Mouse (Mus musculus) hindbrain, embryonic 14.5 days (tissue): ENCODE measurements around the gene Zg16. TPM values are rescaled to one million over a fixed set of nuclear protein-coding genes. Genes with fewer than 3 reads are reported as not detected.

Experiments
- ATAC-seq: fragments of 200-750 bp; cut with Nextera tagmentation; 2 replicates; pipeline ENCODE4 v1.8.0; 2017; ENCODE audit warnings: moderate number of reproducible peaks, mild to moderate bottlenecking, moderate TSS enrichment, moderate library complexity; ENCODE audit not compliant: low FRiP score
- DNase-seq: peaks from one replicate; pipeline ENCODE4 v3.0.0-alpha.2; 2015; ENCODE audit warnings: low spot score
- H3K27ac ChIP-seq: fragments of 300-500 bp; sonication (generic); 2 replicates; pipeline ENCODE4 v1.5.1; 2014; ENCODE audit warnings: mild to moderate bottlenecking, moderate library complexity
- H3K27me3 ChIP-seq: fragments of 300-500 bp; sonication (generic); 2 replicates; pipeline ENCODE4 v1.6.1; 2014; ENCODE audit warnings: mild to moderate bottlenecking, low read length, mixed read lengths; ENCODE audit not compliant: control insufficient read depth, insufficient read depth
- H3K36me3 ChIP-seq: fragments of 300-500 bp; sonication (generic); replicated peaks from 2 replicates; pipeline ENCODE4 v1.6.1; 2014; ENCODE audit not compliant: control insufficient read depth, insufficient read depth
- H3K4me1 ChIP-seq: fragments of 300-500 bp; sonication (generic); replicated peaks from 2 replicates; pipeline ENCODE4 v1.6.1; 2014; ENCODE audit warnings: antibody characterized with exemption, low read length, mixed read lengths; ENCODE audit not compliant: control insufficient read depth, insufficient read depth
- H3K4me2 ChIP-seq: fragments of 300-500 bp; sonication (generic); replicated peaks from 2 replicates; pipeline ENCODE4 v1.6.1; 2014; ENCODE audit warnings: mild to moderate bottlenecking, moderate library complexity
- H3K4me3 ChIP-seq: fragments of 300-500 bp; sonication (generic); replicated peaks from 2 replicates; pipeline ENCODE4 v1.5.1; 2014; ENCODE audit warnings: mild to moderate bottlenecking, low read length
- H3K9ac ChIP-seq: fragments of 300-500 bp; sonication (generic); 2 replicates; pipeline ENCODE4 v1.6.1; 2014
- H3K9me3 ChIP-seq: fragments of 300-500 bp; sonication (generic); 2 replicates; pipeline ENCODE4 v1.6.1; 2016; ENCODE audit warnings: low read length; ENCODE audit not compliant: control insufficient read depth
- WGBS: fragments of 180-500 bp; shearing (Covaris S2); extraction: QIAGEN DNeasy Blood & Tissue Kit; methylation state at CpG from one replicate; pipeline ENCODE4 v1.1.7; 2014; 5-methylcytosine and 5-hydroxymethylcytosine counted together
- polyA plus RNA-seq: library from polyadenylated mRNA; unstranded; fragments of >200 nt; fragmentation: Nextera tagmentation; extraction: Ambion mirVana; gene quantifications from 2 replicates; pipeline ENCODE4 v1.2.1, GENCODE M21; 2014

The Zg16 gene
- polyA plus RNA-seq, 1 experiment from 2014 or later, result not detected

DNA sequence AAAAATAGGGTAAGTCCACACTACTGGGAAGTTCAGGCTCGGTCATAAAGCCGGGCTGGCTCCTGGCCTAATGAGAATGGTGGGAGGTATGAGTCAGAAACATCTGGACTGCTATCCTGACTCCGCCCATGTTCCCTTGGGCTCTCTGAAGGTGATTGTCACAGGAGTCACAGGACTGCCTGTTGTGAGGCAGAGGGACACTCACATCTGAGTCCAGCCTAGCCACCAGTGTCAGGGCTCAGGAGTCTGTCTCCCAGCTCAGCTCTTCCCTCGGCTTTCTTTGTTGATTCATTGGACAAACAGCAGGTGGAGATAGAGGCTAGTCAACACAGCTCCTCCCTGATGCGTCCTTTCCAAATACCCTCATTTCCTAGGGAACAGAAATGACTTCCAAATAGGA, 30.8 kb upstream of the Zg16 start:
- Histone ChIP-seq H3K4me3 (no peak overlapping the region), H3K9ac (no peak overlapping the region), H3K27me3 (peaks cover 19% of the 10 kb centered on the region), H3K27ac (no peak overlapping the region), H3K4me1 (no peaks in the 10 kb centered on the region), H3K36me3 (no peaks in the 10 kb centered on the region), H3K9me3 (no peaks in the 10 kb centered on the region), H3K4me2 (no peak overlapping the region)
- DNase-seq, result peak; percentile 34
- ATAC-seq, result no peak
- WGBS, result 53% methylated on average over 5 of the region's 5 CpGs

DNA sequence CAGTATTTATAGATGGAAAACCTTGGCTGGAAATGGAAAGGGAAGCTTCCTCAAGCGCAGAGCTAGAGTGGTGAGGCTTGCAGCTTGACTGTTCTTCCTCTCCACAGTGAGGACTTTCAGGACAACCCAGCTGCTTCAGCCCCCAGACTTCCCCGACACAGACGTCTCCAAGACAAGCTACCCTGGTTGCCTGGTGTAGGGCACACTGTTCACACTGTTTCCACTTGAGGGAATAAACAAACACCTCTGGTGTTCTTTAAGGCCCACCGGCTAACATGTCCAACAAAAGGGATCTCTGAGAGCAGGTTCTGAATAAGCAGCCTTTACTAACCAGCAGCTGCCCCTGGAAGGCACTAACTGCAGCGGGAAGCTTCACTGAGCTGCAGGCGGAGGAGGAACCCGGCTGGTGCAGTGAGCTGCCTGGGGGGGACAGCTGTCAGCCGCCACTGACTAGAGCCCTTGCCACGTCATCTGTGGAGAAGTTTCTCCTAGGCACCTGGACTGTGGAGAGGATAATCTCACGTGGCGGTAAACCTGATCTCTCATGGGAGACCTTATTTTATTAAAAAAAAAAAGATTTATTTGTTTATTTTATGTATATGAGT, 29.3 kb upstream of the Zg16 start:
- no peak for ATAC-seq
- H3K4me2 ChIP-seq, result no peak overlapping the region
- H3K4me3 ChIP-seq, result no peak overlapping the region
- no peak overlapping the region for H3K9ac ChIP-seq
- H3K27me3 ChIP-seq, result peaks cover 11% of the 10 kb centered on the region
- H3K9me3 ChIP-seq, result no peaks in the 10 kb centered on the region
- no peak overlapping the region for H3K27ac ChIP-seq
- 44% methylated on average over 11 of the region's 11 CpGs for WGBS
- H3K4me1 ChIP-seq, result no peaks in the 10 kb centered on the region
- no peaks in the 10 kb centered on the region for H3K36me3 ChIP-seq
- no peak for DNase-seq

DNA sequence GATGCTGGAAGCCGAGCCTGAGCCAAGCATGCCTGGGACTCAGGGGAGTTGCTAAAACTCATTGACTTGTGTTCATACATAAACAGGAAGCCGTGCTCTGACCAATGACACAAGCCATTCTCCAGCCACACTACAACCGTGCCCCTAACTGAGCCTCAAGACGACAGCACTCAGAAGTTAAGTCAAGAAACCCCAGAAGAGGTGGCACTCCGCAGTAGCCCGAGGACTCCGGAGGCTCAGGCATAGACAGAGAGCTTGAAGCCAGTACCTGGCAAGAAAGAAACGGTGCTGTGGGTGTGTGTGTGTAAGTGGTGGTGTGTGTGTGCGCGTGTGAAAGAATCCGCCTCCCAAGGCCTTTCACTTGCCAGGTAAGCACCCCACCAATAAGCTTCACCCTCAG, 27.8 kb upstream of the Zg16 start:
- H3K27ac ChIP-seq, result no peak overlapping the region
- no peak overlapping the region for H3K4me3 ChIP-seq
- ATAC-seq, result no peak
- H3K9me3 ChIP-seq, result no peaks in the 10 kb centered on the region
- WGBS, result 85% methylated on average over 11 of the region's 11 CpGs
- DNase-seq, result no peak
- no peaks in the 10 kb centered on the region for H3K36me3 ChIP-seq
- H3K4me2 ChIP-seq, result no peak overlapping the region
- H3K27me3 ChIP-seq, result no peaks in the 10 kb centered on the region
- no peak overlapping the region for H3K9ac ChIP-seq
- no peaks in the 10 kb centered on the region for H3K4me1 ChIP-seq

DNA sequence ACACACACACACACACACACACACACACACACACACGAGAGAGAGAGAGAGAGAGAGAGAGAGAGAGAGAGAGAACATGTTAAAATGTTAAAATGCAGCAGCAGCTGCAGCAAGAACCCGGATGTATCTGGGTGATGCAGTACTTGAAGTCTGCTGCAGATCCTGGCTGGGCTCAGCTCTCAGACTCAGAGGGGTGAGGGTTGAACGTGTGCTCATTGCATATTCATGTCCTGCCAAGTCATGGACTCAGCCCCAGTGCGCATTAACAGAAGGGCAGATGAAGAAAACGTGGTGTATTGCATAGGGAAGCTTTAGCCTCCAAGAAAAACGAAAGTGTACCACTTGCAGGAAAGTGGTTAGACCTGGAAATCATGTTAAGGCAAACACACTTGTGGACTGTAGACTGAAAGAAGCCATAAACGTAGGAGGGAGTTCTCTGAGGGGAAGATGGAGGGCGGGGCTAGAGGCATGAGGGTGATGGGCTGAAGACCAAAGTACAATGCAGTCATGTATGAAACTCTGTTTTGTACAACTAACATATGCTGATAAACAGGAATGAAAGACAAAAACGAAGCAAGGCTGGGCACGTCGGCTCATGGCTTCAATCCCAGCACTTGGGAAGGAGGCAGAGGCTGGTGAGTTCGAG, 26.6 kb upstream of the Zg16 start:
- ATAC-seq, result no peak
- no peaks in the 10 kb centered on the region for H3K36me3 ChIP-seq
- H3K9ac ChIP-seq, result no peak overlapping the region
- H3K4me3 ChIP-seq, result no peak overlapping the region
- no peaks in the 10 kb centered on the region for H3K4me1 ChIP-seq
- no peaks in the 10 kb centered on the region for H3K27me3 ChIP-seq
- WGBS, result 57% methylated on average over 11 of the region's 12 CpGs
- no peaks in the 10 kb centered on the region for H3K9me3 ChIP-seq
- H3K4me2 ChIP-seq, result no peak overlapping the region
- DNase-seq, result no peak
- no peak overlapping the region for H3K27ac ChIP-seq

DNA sequence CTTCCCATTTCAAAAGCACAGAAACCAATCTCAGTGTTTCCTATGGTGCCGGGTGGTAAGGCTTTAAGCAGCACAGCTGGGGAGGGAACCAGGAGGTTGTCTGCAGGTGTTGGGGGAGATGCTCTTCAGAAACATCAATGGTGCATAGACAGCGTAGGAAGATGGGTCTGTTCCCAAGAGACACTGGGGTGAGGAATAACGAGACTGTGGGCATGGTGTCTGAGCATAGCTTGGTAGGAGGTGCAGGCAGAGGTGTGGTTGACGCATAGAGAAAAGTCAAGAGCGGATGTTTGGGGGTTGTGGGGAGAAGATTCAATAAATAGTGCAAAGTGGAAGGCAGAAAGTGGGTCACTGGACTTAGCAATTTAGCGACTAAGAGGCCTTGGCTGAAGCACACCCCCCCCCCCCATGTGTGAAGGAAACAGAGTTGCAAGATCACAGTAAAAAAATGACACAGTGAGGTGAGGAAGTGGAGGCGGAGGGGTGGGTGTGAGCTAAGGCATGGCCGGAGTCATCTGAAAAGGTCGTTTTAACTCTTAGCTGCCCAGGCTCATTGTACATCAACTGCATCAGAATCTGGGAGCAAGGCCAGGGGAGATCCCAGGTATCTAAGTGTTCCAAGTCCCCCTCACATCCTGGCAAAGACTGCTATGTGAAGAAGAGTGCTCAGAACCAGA, 25.9 kb upstream of the Zg16 start:
- no peak overlapping the region for H3K27ac ChIP-seq
- H3K4me3 ChIP-seq, result no peak overlapping the region
- no peaks in the 10 kb centered on the region for H3K27me3 ChIP-seq
- WGBS, result 51% methylated on average over 9 of the region's 9 CpGs
- no peak for DNase-seq
- H3K4me1 ChIP-seq, result no peaks in the 10 kb centered on the region
- no peak overlapping the region for H3K9ac ChIP-seq
- H3K4me2 ChIP-seq, result no peak overlapping the region
- ATAC-seq, result no peak
- no peaks in the 10 kb centered on the region for H3K36me3 ChIP-seq
- H3K9me3 ChIP-seq, result no peaks in the 10 kb centered on the region

DNA sequence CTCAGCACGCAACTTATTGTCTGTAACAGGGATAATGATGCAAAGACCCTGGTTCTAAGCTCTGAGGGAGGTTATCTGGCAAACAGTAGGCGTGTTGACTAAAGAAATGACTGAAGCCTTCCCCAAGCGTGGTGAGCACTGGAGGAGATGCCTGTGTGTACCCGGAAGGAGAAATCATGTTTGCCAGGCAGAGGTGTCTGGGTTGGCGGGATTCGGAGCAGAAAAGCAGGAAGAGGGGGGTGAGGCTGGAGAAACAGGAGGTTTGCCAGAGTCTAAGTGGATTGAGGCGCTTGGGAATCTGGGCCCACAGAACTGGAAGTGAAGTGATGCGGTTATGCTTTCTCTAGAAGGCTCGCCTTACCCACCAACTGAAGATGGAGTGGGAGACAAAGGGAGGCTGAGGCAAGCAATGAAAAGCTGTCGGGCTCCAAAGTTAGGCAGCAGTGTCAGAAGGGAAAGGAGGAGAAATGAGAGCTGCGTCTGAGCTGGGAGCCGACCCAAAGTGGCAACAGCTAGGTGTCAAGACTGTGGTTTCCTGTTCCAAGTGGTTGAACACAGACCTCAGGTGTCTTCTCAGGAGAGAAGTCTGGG, 25.2 kb upstream of the Zg16 start:
- Histone ChIP-seq H3K4me1 (no peaks in the 10 kb centered on the region), H3K27me3 (no peaks in the 10 kb centered on the region), H3K9me3 (no peaks in the 10 kb centered on the region), H3K27ac (no peak overlapping the region), H3K9ac (no peak overlapping the region), H3K4me3 (no peak overlapping the region), H3K4me2 (no peak overlapping the region), H3K36me3 (no peaks in the 10 kb centered on the region)
- ATAC-seq (no peak), DNase-seq (no peak)
- WGBS, result 86% methylated on average over 12 of the region's 12 CpGs

DNA sequence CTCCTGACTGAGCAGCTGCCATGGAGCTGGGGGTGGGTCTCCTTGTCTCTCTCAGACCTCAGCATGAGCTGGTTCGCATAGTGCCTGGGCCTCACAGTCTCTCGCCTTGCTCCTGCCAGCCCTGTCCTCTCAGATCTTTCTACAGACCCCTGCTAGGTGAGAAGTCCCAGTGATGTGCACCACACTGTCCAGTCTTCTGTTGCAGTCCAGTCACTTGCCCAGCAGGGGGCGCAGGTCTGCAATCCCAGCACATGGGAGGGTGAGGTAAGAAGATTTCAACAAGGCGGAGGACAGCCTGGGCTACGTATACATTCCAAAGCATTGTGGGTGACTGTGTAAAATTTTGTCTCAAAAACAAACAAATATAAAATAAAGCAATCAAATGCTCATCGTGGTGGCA, 24.3 kb upstream of the Zg16 start:
- Histone ChIP-seq H3K4me3 (no peak overlapping the region), H3K27me3 (no peaks in the 10 kb centered on the region), H3K9ac (no peak overlapping the region), H3K9me3 (no peaks in the 10 kb centered on the region), H3K36me3 (no peaks in the 10 kb centered on the region), H3K4me2 (no peak overlapping the region), H3K27ac (no peak overlapping the region), H3K4me1 (no peaks in the 10 kb centered on the region)
- 42% methylated on average over 6 of the region's 6 CpGs for WGBS
- no peak for DNase-seq
- ATAC-seq, result no peak

DNA sequence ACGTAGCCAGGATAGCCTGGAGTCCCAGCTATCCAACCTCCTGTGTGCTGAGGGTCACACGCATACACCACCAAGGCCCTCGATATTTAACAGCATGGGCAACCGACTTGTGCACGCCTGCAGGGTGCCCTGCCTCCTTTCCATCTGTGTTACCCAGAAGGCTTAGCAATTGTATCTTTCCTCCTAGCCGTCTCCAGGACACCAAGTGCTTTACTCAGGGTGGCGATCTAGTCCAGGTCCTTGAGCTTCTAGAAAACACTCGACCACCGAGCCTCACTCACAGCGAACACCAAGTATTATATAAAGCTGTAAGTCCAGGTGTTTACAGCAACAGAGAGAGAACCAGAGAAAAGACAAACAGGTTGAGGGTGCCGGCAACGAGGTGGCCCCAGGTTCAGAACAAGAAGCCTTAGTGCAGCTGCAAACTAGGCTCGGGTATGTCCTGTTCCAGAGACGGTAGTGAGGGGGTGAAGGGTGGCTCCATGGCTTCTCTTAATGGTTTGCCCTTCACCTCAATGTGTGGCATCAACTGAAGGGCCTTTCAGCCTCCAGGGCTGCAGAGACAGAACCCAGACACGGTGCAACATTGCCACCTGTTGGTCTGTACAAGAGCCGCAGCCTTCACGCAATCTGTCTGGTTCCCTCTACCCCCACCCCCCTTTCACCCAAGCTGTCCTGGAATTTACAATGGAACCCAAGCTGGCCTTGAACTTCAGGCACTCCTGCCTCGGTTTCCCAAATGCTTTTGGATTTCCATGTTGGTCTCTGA, 23.3 kb upstream of the Zg16 start:
- Histone ChIP-seq H3K9me3 (no peaks in the 10 kb centered on the region), H3K36me3 (no peaks in the 10 kb centered on the region), H3K27me3 (no peaks in the 10 kb centered on the region), H3K27ac (no peak overlapping the region), H3K4me1 (no peaks in the 10 kb centered on the region), H3K4me2 (no peak overlapping the region), H3K9ac (no peak overlapping the region), H3K4me3 (no peak overlapping the region)
- DNase-seq (peak; percentile 85), ATAC-seq (peak; percentile 64)
- 50% methylated on average over 18 of the region's 18 CpGs for WGBS

DNA sequence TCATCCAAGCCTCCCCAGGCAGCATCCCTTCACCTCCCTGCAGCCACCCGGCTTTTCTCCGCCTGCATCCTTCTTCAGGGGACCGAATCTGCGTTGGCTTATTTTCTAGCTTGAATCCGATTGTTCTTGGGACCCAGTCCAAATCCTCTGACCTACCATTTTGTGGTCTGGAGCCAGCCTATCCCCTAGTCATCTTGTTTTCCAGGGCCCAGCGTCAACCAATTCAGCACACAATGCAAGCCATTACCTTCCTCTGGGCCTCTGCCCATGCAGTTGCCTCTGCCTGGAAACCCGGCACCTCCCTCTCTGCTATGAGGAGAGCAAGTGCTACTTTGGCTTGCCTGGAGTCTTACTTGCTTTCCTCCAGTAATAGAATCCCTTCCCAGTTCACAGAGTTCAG, 18.4 kb upstream of the Zg16 start:
- H3K4me2 ChIP-seq, result no peak overlapping the region
- no peak overlapping the region for H3K27ac ChIP-seq
- H3K4me3 ChIP-seq, result no peak overlapping the region
- H3K27me3 ChIP-seq, result no peaks in the 10 kb centered on the region
- H3K4me1 ChIP-seq, result peaks cover 4% of the 10 kb centered on the region; the same call in 1 of the 2 replicates
- peak overlapping the region; percentile 45; the same call in 1 of the 2 replicates for H3K9ac ChIP-seq
- H3K9me3 ChIP-seq, result no peaks in the 10 kb centered on the region
- ATAC-seq (no peak), DNase-seq (no peak)
- whole genome bisulfite sequencing, result 70% methylated on average over 7 of the region's 7 CpGs
- H3K36me3 ChIP-seq, result no peaks in the 10 kb centered on the region
